8 mouse cellular contexts compared by ENCODE assay signal in the genomic region with DNA sequence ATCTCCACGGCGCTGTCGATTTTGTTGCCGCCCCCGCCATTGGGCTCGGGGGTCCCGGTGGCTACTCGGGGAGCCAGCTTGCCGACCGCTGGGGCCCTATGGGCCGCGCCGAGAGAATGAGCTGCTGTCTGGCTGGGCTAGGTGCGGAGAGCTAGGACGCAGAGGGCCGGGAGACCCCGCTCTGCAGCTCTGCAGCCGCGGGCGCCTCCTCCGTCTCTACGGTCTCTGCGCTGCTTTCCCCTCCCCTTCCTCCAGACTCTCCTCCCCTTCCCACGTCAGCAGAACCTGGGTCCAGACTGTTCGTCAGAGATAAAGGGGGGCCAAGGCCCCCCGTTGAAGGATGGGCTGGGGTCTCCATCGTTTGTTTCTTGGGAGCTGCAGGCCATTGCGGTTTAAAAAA. TPM values are rescaled to one million over a fixed set of nuclear protein-coding genes. Genes with fewer than 3 reads are reported as not detected.
DNase-seq lines count a peak whose midpoint lies in the region; ATAC-seq and TF ChIP-seq lines count a peak whose summit lies in the region.

A gene (minus strand): TSS at position 247 of the 400 bp plus-strand sequence.

- H3K9ac ChIP-seq in forebrain, embryonic 14.5 days (ENCODE audit: low read length), result peak within 1 kb of the TSS; percentile 98
- peak within 1 kb of the TSS; percentile 76 for H3K9ac ChIP-seq in heart, postnatal 0 days (replicated peaks; ENCODE audit: low read depth, low read length)
- H3K9ac ChIP-seq in liver, embryonic 11.5 days (ENCODE audit: low read depth, low read length), result peak within 1 kb of the TSS; percentile 61
- peak within 1 kb of the TSS; percentile 84 for H3K9ac ChIP-seq in stomach, postnatal 0 days (ENCODE audit: low read length)

- ATAC-seq in cerebellum, adult (ENCODE audit: insufficient number of reproducible peaks, low FRiP score, low TSS enrichment), result peak; percentile 78
- peak; percentile 97 for ATAC-seq in forebrain, embryonic 14.5 days
- ATAC-seq in heart, postnatal 0 days (ENCODE audit: insufficient read depth, low read depth), result peak; percentile 88
- ATAC-seq in liver, embryonic 11.5 days (replicated peaks; ENCODE audit: low FRiP score), result peak; percentile 53; the same call in 1 of the 2 replicates
- peak; percentile 85 for ATAC-seq in stomach, postnatal 0 days (ENCODE audit: low FRiP score, low TSS enrichment)

- no peak for TF ChIP-seq CTCF in heart, postnatal 0 days (IDR thresholded peaks at IDR 0.05; ENCODE audit: low read depth)
- TF ChIP-seq CTCF in stomach, postnatal 0 days (IDR thresholded peaks at IDR 0.05; ENCODE audit: low read depth), result no peak

- H3K36me3 ChIP-seq in forebrain, embryonic 14.5 days (ENCODE audit: control insufficient read depth, insufficient read depth, low read length), result peaks cover 50% of the 10 kb centered on the region
- 0 out of 2 replicates have a peak, but pooled peaks cover 12% of the 10 kb centered on the region for H3K36me3 ChIP-seq in heart, postnatal 0 days (replicated peaks; ENCODE audit: control insufficient read depth, insufficient read depth, low read length)
- peaks cover 2% of the 10 kb centered on the region; the same call in 1 of the 2 replicates for H3K36me3 ChIP-seq in liver, embryonic 11.5 days (ENCODE audit: control insufficient read depth, insufficient read depth, low read length)
- H3K36me3 ChIP-seq in stomach, postnatal 0 days (ENCODE audit: control insufficient read depth, insufficient read depth, low read length), result peaks cover 8% of the 10 kb centered on the region; the same call in 1 of the 2 replicates

- no peak for TF ChIP-seq EP300 in heart, postnatal 0 days (IDR thresholded peaks at IDR 0.05; ENCODE audit: low read depth)
- TF ChIP-seq EP300 in stomach, postnatal 0 days (optimal IDR thresholded peaks at IDR 0.05), result no peak

- 0% methylated on average over 28 of the region's 28 CpGs for WGBS in forebrain, embryonic 14.5 days
- WGBS in heart, postnatal 0 days, result 1% methylated on average over 27 of the region's 28 CpGs
- under 1% methylated on average over 28 of the region's 28 CpGs for WGBS in liver, embryonic 11.5 days
- whole genome bisulfite sequencing in stomach, postnatal 0 days, result 0% methylated on average over 24 of the region's 28 CpGs

- H3K27me3 ChIP-seq in forebrain, embryonic 14.5 days (replicated peaks; ENCODE audit: control insufficient read depth, insufficient read depth, low read length), result no peaks in the 10 kb centered on the region
- H3K27me3 ChIP-seq in heart, postnatal 0 days (ENCODE audit: control insufficient read depth, insufficient read depth, low read length), result no peaks in the 10 kb centered on the region
- peaks cover 34% of the 10 kb centered on the region for H3K27me3 ChIP-seq in liver, embryonic 11.5 days (replicated peaks; ENCODE audit: control insufficient read depth, insufficient read depth, low read length)
- no peaks in the 10 kb centered on the region for H3K27me3 ChIP-seq in stomach, postnatal 0 days (ENCODE audit: control insufficient read depth, insufficient read depth, low read length)

- H3K4me2 ChIP-seq in forebrain, embryonic 14.5 days (ENCODE audit: low read length), result peak within 1 kb of the TSS; percentile 95
- peak within 1 kb of the TSS; percentile 99 for H3K4me2 ChIP-seq in heart, postnatal 0 days (ENCODE audit: low read depth, low read length)
- peak within 1 kb of the TSS; percentile 92 for H3K4me2 ChIP-seq in liver, embryonic 11.5 days
- peak within 1 kb of the TSS; percentile 99 for H3K4me2 ChIP-seq in stomach, postnatal 0 days (replicated peaks; ENCODE audit: low read depth)

- H3K9me3 ChIP-seq in forebrain, embryonic 14.5 days (replicated peaks; ENCODE audit: control insufficient read depth, low read length), result no peaks in the 10 kb centered on the region
- H3K9me3 ChIP-seq in heart, postnatal 0 days (replicated peaks; ENCODE audit: control insufficient read depth, low read length), result no peaks in the 10 kb centered on the region
- no peaks in the 10 kb centered on the region for H3K9me3 ChIP-seq in liver, embryonic 11.5 days (ENCODE audit: control insufficient read depth, low read length)
- no peaks in the 10 kb centered on the region for H3K9me3 ChIP-seq in stomach, postnatal 0 days (ENCODE audit: control insufficient read depth, low read length)

- H3K4me1 ChIP-seq in forebrain, embryonic 14.5 days (ENCODE audit: control insufficient read depth, insufficient read depth, low read length), result peaks cover 9% of the 10 kb centered on the region; the same call in 1 of the 2 replicates
- H3K4me1 ChIP-seq in heart, postnatal 0 days (ENCODE audit: control insufficient read depth, insufficient read depth), result peaks cover 6% of the 10 kb centered on the region
- peaks cover 4% of the 10 kb centered on the region; the same call in 1 of the 2 replicates for H3K4me1 ChIP-seq in liver, embryonic 11.5 days (replicated peaks; ENCODE audit: control insufficient read depth, insufficient read depth, low read length)
- H3K4me1 ChIP-seq in stomach, postnatal 0 days (replicated peaks; ENCODE audit: control insufficient read depth, insufficient read depth), result 0 out of 2 replicates have a peak, but pooled peaks cover 2% of the 10 kb centered on the region

- H3K4me3 ChIP-seq in forebrain, embryonic 14.5 days (ENCODE audit: low read depth, low read length), result peak within 1 kb of the TSS; percentile 96
- peak within 1 kb of the TSS; percentile 84 for H3K4me3 ChIP-seq in heart, postnatal 0 days (ENCODE audit: low read depth, low read length)
- H3K4me3 ChIP-seq in liver, embryonic 11.5 days (ENCODE audit: low read depth, low read length), result peak within 1 kb of the TSS; percentile 75
- peak within 1 kb of the TSS; percentile 82 for H3K4me3 ChIP-seq in stomach, postnatal 0 days (ENCODE audit: low read depth, low read length)

- peak within 1 kb of the TSS; percentile 82 for H3K27ac ChIP-seq in forebrain, embryonic 14.5 days (ENCODE audit: low read depth, low read length)
- H3K27ac ChIP-seq in heart, postnatal 0 days (ENCODE audit: low read depth), result no peak within 1 kb of the TSS; the same call in 1 of the 2 replicates
- H3K27ac ChIP-seq in liver, embryonic 11.5 days (ENCODE audit: low read depth, low read length), result no peak within 1 kb of the TSS
- H3K27ac ChIP-seq in stomach, postnatal 0 days (replicated peaks), result peak within 1 kb of the TSS; percentile 65

- peak; percentile 44 for DNase-seq in ES-CJ7 (ENCODE audit: low read depth, low spot score)
- peak; percentile 96 for DNase-seq in forebrain, embryonic 14.5 days (ENCODE audit: low spot score)
- peak; percentile 71 for DNase-seq in heart, postnatal 0 days (ENCODE audit: low spot score)
- DNase-seq in kidney, postnatal 25 days, result peak; percentile 74 to 82
- peak; percentile 67 for DNase-seq in liver, embryonic 11.5 days (ENCODE audit: low spot score)
- DNase-seq in naive thymus-derived CD4-positive, alpha-beta T cell, adult 2 months (ENCODE audit: low read depth), result peak; percentile 55
- DNase-seq in stomach, postnatal 0 days (ENCODE audit: low spot score), result peak; percentile 69

RNA-seq across cellular contexts. Expression of the gene that starts here (rescaled TPM):
- 76.1 and 82.9 TPM in 2 replicates for polyA plus RNA-seq in forebrain, embryonic 14.5 days (2014; fragmentation: Nextera tagmentation; extraction: Ambion mirVana)
- total RNA-seq in heart, postnatal 0 days (2014; rRNA removed; ENCODE audit: low replicate concordance), result 46.6 and 46.8 TPM in 2 replicates
- 22.3 and 22.7 TPM in 2 replicates for polyA plus RNA-seq in heart, postnatal 0 days (2015; fragmentation: Nextera tagmentation; extraction: Ambion mirVana)
- polyA plus RNA-seq in liver, embryonic 11.5 days (2014; fragmentation: Nextera tagmentation; extraction: Ambion mirVana), result 10.5 and 14.0 TPM in 2 replicates
- polyA plus RNA-seq in stomach, postnatal 0 days (2015; fragmentation: Nextera tagmentation; extraction: Ambion mirVana), result 15.4 and 20.6 TPM in 2 replicates

Comparison
In these comparisons a context has a peak if more than half of its experiments do, and no peak if none do; other contexts are left out.
1. DNase-seq: peak in every context shown above with its lines; median percentile 96 in forebrain, embryonic 14.5 days; 78 in kidney, postnatal 25 days; 71 in heart, postnatal 0 days; 69 in stomach, postnatal 0 days; 67 in liver, embryonic 11.5 days; 55 in naive thymus-derived CD4-positive, alpha-beta T cell, adult 2 months; 44 in ES-CJ7.
2. H3K27ac ChIP-seq: peak in forebrain, embryonic 14.5 days (single experiment) and stomach, postnatal 0 days (single experiment); none in heart, postnatal 0 days (single experiment) and liver, embryonic 11.5 days (single experiment).
3. Peak in every context shown above with its lines, with median percentiles within 50 percentile points of each other: ATAC-seq, H3K4me2 ChIP-seq, H3K4me3 ChIP-seq and H3K9ac ChIP-seq.